In the genomic region with DNA sequence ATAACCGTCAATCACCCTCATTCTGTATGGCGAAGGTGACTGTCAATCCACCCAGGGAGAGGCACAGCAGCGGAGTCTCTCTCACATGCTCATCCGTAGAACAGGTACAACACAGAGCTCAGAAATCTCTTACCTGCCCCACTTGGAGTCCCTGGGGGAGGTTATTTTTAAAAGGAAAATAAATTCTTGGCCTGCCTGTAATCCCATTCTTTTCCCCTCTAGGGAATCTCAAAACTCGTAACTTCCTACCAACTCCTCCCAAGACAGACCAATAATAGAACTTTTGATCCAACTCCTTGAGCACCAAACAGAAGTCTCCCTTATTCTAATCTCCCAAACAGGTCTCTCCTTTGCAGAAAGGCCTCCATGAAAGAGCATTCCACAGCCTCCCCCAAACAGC, we compare ENCODE assay signal across 9 mouse cellular contexts.
A peak's percentile ranks its signal among the peaks of the same experiment; 100 is the strongest.
DNase-seq lines count a peak whose midpoint lies in the region; ATAC-seq and TF ChIP-seq lines count a peak whose summit lies in the region.
"Had no signal": no experiment of that assay in that cellular context is flagged by ENCODE, and none has a peak within 500 bp of the region (broad histone marks: within the 10 kb centered on the region; RNA-seq: fewer than 3 reads in every experiment).

No protein-coding gene starts in this region.

- H3K9me3 ChIP-seq in heart, embryonic 11.5 days (replicated peaks; ENCODE audit: control insufficient read depth, low read length): no peaks in the 10 kb centered on the region
- H3K9me3 ChIP-seq in lung, postnatal 0 days (ENCODE audit: low read length): no peaks in the 10 kb centered on the region
- H3K9me3 ChIP-seq in heart, postnatal 0 days (replicated peaks; ENCODE audit: control insufficient read depth, low read length): no peaks in the 10 kb centered on the region

- DNase-seq in heart, adult 11 months: no peak
- DNase-seq in lung, postnatal 0 days (ENCODE audit: low spot score): no peak
- no peak for DNase-seq in lung, postnatal 14 days
- no peak for DNase-seq in heart, postnatal 0 days (ENCODE audit: low spot score)
- no peak for DNase-seq in adrenal gland, postnatal 4 days (ENCODE audit: low spot score in 2 of 2)
- no peak for DNase-seq in cerebellum, postnatal 36 days
- DNase-seq: gastrocnemius, postnatal 14 days had no signal

- H3K4me3 ChIP-seq in heart, embryonic 11.5 days (ENCODE audit: low read depth, low read length): no peak overlapping the region
- no peak overlapping the region for H3K4me3 ChIP-seq in lung, postnatal 0 days (ENCODE audit: low read depth, low read length)
- H3K4me3 ChIP-seq in heart, postnatal 0 days (ENCODE audit: low read depth, low read length): peak overlapping the region; percentile 36
- H3K4me3 ChIP-seq in myocyte: no peak overlapping the region

- TF ChIP-seq POLR2A in myocyte (IDR thresholded peaks at IDR 0.05; ENCODE audit: insufficient read length, low read depth): no peak

- WGBS in heart, embryonic 11.5 days (ENCODE audit: insufficient replicate concordance): 77% methylated on average over 5 of the region's 5 CpGs
- WGBS in lung, postnatal 0 days: 72% methylated on average over 5 of the region's 5 CpGs
- WGBS in heart, postnatal 0 days: 39% methylated on average over 5 of the region's 5 CpGs

- H3K9ac ChIP-seq in heart, embryonic 11.5 days (ENCODE audit: low read depth, low read length): no peak overlapping the region
- H3K9ac ChIP-seq in lung, postnatal 0 days (replicated peaks; ENCODE audit: low read depth): 0 out of 2 replicates have a peak overlapping the region, but pooled peaks have one; percentile 12
- H3K9ac ChIP-seq in heart, postnatal 0 days (replicated peaks; ENCODE audit: low read depth, low read length): peak overlapping the region; percentile 35

- ATAC-seq in heart, embryonic 11.5 days (replicated peaks; ENCODE audit: insufficient number of reproducible peaks, low FRiP score, low TSS enrichment): no peak
- no peak for ATAC-seq in lung, postnatal 0 days
- ATAC-seq in heart, postnatal 0 days (ENCODE audit: insufficient read depth, low read depth): no peak

- peaks cover 6% of the 10 kb centered on the region; the same call in 1 of the 2 replicates for H3K36me3 ChIP-seq in heart, embryonic 11.5 days (ENCODE audit: control insufficient read depth, insufficient read depth, low read length)
- peaks cover 23% of the 10 kb centered on the region for H3K36me3 ChIP-seq in lung, postnatal 0 days (ENCODE audit: insufficient read depth, low read length)
- H3K36me3 ChIP-seq in heart, postnatal 0 days (replicated peaks; ENCODE audit: control insufficient read depth, insufficient read depth, low read length): peaks cover 38% of the 10 kb centered on the region
- peaks cover 14% of the 10 kb centered on the region for H3K36me3 ChIP-seq in myocyte (ENCODE audit: control insufficient read depth, insufficient read depth)

- H3ac ChIP-seq in myocyte (ENCODE audit: control insufficient read depth, insufficient read length): no peak overlapping the region

- H3K4me2 ChIP-seq in heart, embryonic 11.5 days: peak overlapping the region; percentile 4
- H3K4me2 ChIP-seq in lung, postnatal 0 days (replicated peaks; ENCODE audit: low read depth, low read length): no peak overlapping the region
- peak overlapping the region; percentile 59 for H3K4me2 ChIP-seq in heart, postnatal 0 days (ENCODE audit: low read depth, low read length)
- H3K4me2 ChIP-seq in myocyte (ENCODE audit: low read depth): peak overlapping the region; percentile 55

- H3K27me3 ChIP-seq in heart, embryonic 11.5 days (ENCODE audit: control insufficient read depth, insufficient read depth, low read length): no peaks in the 10 kb centered on the region
- no peaks in the 10 kb centered on the region for H3K27me3 ChIP-seq in lung, postnatal 0 days (replicated peaks; ENCODE audit: insufficient read depth, low read length)
- H3K27me3 ChIP-seq in heart, postnatal 0 days (ENCODE audit: control insufficient read depth, insufficient read depth, low read length): no peaks in the 10 kb centered on the region
- no peaks in the 10 kb centered on the region for H3K27me3 ChIP-seq in myocyte (ENCODE audit: control insufficient read depth, insufficient read depth, insufficient read length)

- no peak for TF ChIP-seq CTCF in lung, postnatal 0 days (IDR thresholded peaks at IDR 0.05)
- TF ChIP-seq CTCF in heart, postnatal 0 days (IDR thresholded peaks at IDR 0.05; ENCODE audit: low read depth): no peak

- no peak for TF ChIP-seq EP300 in lung, postnatal 0 days (IDR thresholded peaks at IDR 0.05)
- TF ChIP-seq EP300 in heart, postnatal 0 days (IDR thresholded peaks at IDR 0.05; ENCODE audit: low read depth): no peak

- H3K79me2 ChIP-seq in myocyte (ENCODE audit: control insufficient read depth, insufficient read depth): peaks cover 6% of the 10 kb centered on the region

- peaks cover 77% of the 10 kb centered on the region for H3K4me1 ChIP-seq in heart, embryonic 11.5 days (ENCODE audit: control insufficient read depth, insufficient read depth, low read length)
- peaks cover 45% of the 10 kb centered on the region for H3K4me1 ChIP-seq in lung, postnatal 0 days (ENCODE audit: insufficient read depth, low read depth, low read length)
- H3K4me1 ChIP-seq in heart, postnatal 0 days (ENCODE audit: control insufficient read depth, insufficient read depth): peaks cover 75% of the 10 kb centered on the region

- peak overlapping the region; percentile 94 for H3K27ac ChIP-seq in heart, embryonic 11.5 days (ENCODE audit: low read depth, low read length)
- peak overlapping the region; percentile 95 for H3K27ac ChIP-seq in lung, postnatal 0 days (ENCODE audit: low read length)
- peak overlapping the region; percentile 96 for H3K27ac ChIP-seq in heart, postnatal 0 days (ENCODE audit: low read depth)

TF ChIP-seq in myocyte, 11 proteins besides CTCF, POLR2A, EP300 and RAD21:
- TF ChIP-seq REST (IDR thresholded peaks at IDR 0.05; ENCODE audit: insufficient read depth, insufficient read length) (no peak), TCF3 (IDR thresholded peaks at IDR 0.05; ENCODE audit: insufficient read length, low read depth) (no peak), SRF (IDR thresholded peaks at IDR 0.05; ENCODE audit: control insufficient read depth, insufficient read length, low read depth) (no peak), E2F4 (IDR thresholded peaks at IDR 0.05; ENCODE audit: insufficient read depth) (no peak), POLR2AphosphoS2 (IDR thresholded peaks at IDR 0.05; ENCODE audit: insufficient read length, low read depth) (no peak), MYOD1 (IDR thresholded peaks at IDR 0.05; ENCODE audit: control insufficient read depth in 1 of 3, insufficient read length in 2 of 3, low read depth in 2 of 3) (no peak), MYOG (IDR thresholded peaks at IDR 0.05; ENCODE audit: control insufficient read depth in 1 of 3, insufficient read depth in 1 of 3, insufficient read length in 2 of 3, low read depth in 2 of 3) (no peak), CEBPB (IDR thresholded peaks at IDR 0.05; ENCODE audit: insufficient read depth, poor library complexity, severe bottlenecking) (no peak), TCF12 (IDR thresholded peaks at IDR 0.05; ENCODE audit: insufficient read depth, poor library complexity, severe bottlenecking) (no peak), USF1 (IDR thresholded peaks at IDR 0.05; ENCODE audit: low read depth) (no peak), MAX (IDR thresholded peaks at IDR 0.05; ENCODE audit: low read depth) (no peak)
